Mouse (Mus musculus) myocyte (in vitro differentiated cells): ENCODE results near the gene Vmn2r86.

ENCODE experiments used
- MAX ChIP-seq: IDR thresholded peaks from one replicate; pipeline ENCODE4 v1.6.1; 2011; ENCODE audit warnings: low read depth, mild to moderate bottlenecking, control low read depth
- MYOD1 ChIP-seq, 3 experiments: IDR thresholded peaks; one replicate each; pipeline ENCODE4 v1.6.1; 2011; ENCODE audit warnings: control low read depth in 2 of 3, low read depth in 2 of 3, mild to moderate bottlenecking in 2 of 3, moderate library complexity in 1 of 3; ENCODE audit not compliant: insufficient read length in 2 of 3, control insufficient read depth in 1 of 3
- POLR2A ChIP-seq: IDR thresholded peaks from one replicate; pipeline ENCODE4 v1.6.1; 2011; ENCODE audit warnings: low read depth, mild to moderate bottlenecking, control low read depth, moderate library complexity; ENCODE audit not compliant: insufficient read length
- POLR2AphosphoS2 ChIP-seq: IDR thresholded peaks from one replicate; pipeline ENCODE4 v1.6.1; 2011; ENCODE audit warnings: low read depth, control low read depth; ENCODE audit not compliant: insufficient read length
- REST ChIP-seq: IDR thresholded peaks from one replicate; pipeline ENCODE4 v1.6.1; 2011; ENCODE audit warnings: mild to moderate bottlenecking, control low read depth, moderate library complexity; ENCODE audit not compliant: insufficient read depth, insufficient read length
- SRF ChIP-seq: IDR thresholded peaks from one replicate; pipeline ENCODE4 v1.6.1; 2011; ENCODE audit warnings: low read depth; ENCODE audit not compliant: control insufficient read depth, insufficient read length
- TCF12 ChIP-seq: IDR thresholded peaks from one replicate; pipeline ENCODE4 v1.6.1; 2011; ENCODE audit warnings: mild to moderate bottlenecking, control low read depth; ENCODE audit not compliant: poor library complexity, insufficient read depth, severe bottlenecking
- USF1 ChIP-seq: IDR thresholded peaks from one replicate; pipeline ENCODE4 v1.6.1; 2011; ENCODE audit warnings: low read depth, mild to moderate bottlenecking, control low read depth, moderate library complexity

- no peak for TF ChIP-seq USF1
- no peak for TF ChIP-seq POLR2AphosphoS2
- no peak for TF ChIP-seq SRF
- TF ChIP-seq POLR2A: no peak
- no peak for TF ChIP-seq REST
- TF ChIP-seq TCF12: no peak
- no peak for TF ChIP-seq MYOD1 (IDR thresholded peaks at IDR 0.05; ENCODE audit: control insufficient read depth in 1 of 3, insufficient read length in 2 of 3, low read depth in 2 of 3)
- TF ChIP-seq MAX: no peak
Observed at GRCm38 (mm10) chr10:130470311-130470760, 14.5 kb upstream of the Vmn2r86 start.
